Mouse (Mus musculus) megakaryocyte, embryonic 14.5 days (primary cell): ENCODE data around the gene Ppfia4.

ENCODE experiments used
- FLI1 ChIP-seq: IDR thresholded peaks from 2 replicates; pipeline ENCODE4 v1.6.1; 2012; ENCODE audit warnings: low read length, inconsistent platforms, mixed read lengths
- GATA1 ChIP-seq: IDR thresholded peaks from 3 replicates; pipeline ENCODE4 v1.6.1; 2012; ENCODE audit warnings: mixed read lengths, low read length, inconsistent platforms, borderline replicate concordance

DNA sequence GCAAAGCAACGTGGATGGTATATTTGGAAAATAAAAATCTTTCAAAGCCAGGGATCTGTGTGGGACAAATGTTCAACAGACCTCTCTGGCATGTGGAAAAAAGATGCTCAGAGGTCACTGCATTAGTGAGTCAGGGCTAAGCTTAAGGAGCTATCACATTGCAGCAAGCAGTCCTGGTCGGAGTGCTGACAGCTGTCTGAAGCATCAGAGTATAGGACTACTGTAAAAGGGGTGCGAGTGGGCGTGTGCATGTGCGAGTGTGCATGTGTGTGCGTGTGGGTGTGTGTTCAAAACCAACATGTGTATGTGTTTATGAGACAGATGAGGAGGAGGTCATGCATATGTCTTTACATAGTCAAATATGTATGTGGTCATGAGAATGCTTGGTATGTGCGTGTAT is 6.4 kb upstream of the Ppfia4 start:
- TF ChIP-seq FLI1 (no peak), GATA1 (no peak)
